16 mouse cellular contexts compared by ENCODE assay signal in genomic region chr17:83166195-83166594, GRCm38 (mm10). TPM values are rescaled to one million over a fixed set of nuclear protein-coding genes. Genes with fewer than 3 reads are reported as not detected.
DNase-seq lines count a peak whose midpoint lies in the region; ATAC-seq and TF ChIP-seq lines count a peak whose summit lies in the region.
"Had no signal": no experiment of that assay in that cellular context is flagged by ENCODE, and none has a peak within 500 bp of the region (broad histone marks: within the 10 kb centered on the region; RNA-seq: fewer than 3 reads in every experiment).

No protein-coding gene starts in this region.

- H3K27me3 ChIP-seq in hindbrain, embryonic 10.5 days (ENCODE audit: insufficient read depth, poor library complexity, severe bottlenecking), result 0 out of 2 replicates have a peak, but pooled peaks cover 16% of the 10 kb centered on the region
- H3K27me3 ChIP-seq in hindbrain, embryonic 16.5 days (replicated peaks; ENCODE audit: control insufficient read depth, insufficient read depth, low read length), result no peaks in the 10 kb centered on the region
- no peaks in the 10 kb centered on the region for H3K27me3 ChIP-seq in ES-Bruce4 (ENCODE audit: control insufficient read depth, insufficient read depth, low read length, poor library complexity, severe bottlenecking)
- peaks cover 20% of the 10 kb centered on the region for H3K27me3 ChIP-seq in embryonic facial prominence, embryonic 10.5 days (replicated peaks; ENCODE audit: low read depth, poor library complexity, severe bottlenecking)

- WGBS in hindbrain, embryonic 10.5 days, result 76% methylated on average over 5 of the region's 5 CpGs
- WGBS in hindbrain, embryonic 16.5 days, result 92% methylated on average over 5 of the region's 5 CpGs
- 64% methylated on average over 5 of the region's 5 CpGs for WGBS in embryonic facial prominence, embryonic 10.5 days

- no peak overlapping the region for H3K9ac ChIP-seq in hindbrain, embryonic 16.5 days (ENCODE audit: low read depth, low read length)
- H3K9ac ChIP-seq in ES-Bruce4 (ENCODE audit: low read depth, poor library complexity, severe bottlenecking), result no peak overlapping the region
- H3K9ac ChIP-seq: embryonic facial prominence, embryonic 12.5 days; hindbrain, embryonic 14.5 days had no signal

- H3K9me3 ChIP-seq in hindbrain, embryonic 10.5 days, result peaks cover 4% of the 10 kb centered on the region
- H3K9me3 ChIP-seq in hindbrain, embryonic 16.5 days (ENCODE audit: control insufficient read depth, low read length), result no peaks in the 10 kb centered on the region
- H3K9me3 ChIP-seq in ES-Bruce4 (replicated peaks; ENCODE audit: control insufficient read depth, insufficient read depth, low read length, poor library complexity, severe bottlenecking), result peaks cover 10% of the 10 kb centered on the region
- H3K9me3 ChIP-seq in embryonic facial prominence, embryonic 10.5 days, result peaks cover 4% of the 10 kb centered on the region

- ATAC-seq in hindbrain, embryonic 16.5 days, result no peak

- TF ChIP-seq POLR2A in ES-Bruce4 (IDR thresholded peaks at IDR 0.05; ENCODE audit: insufficient read depth, low read length), result no peak

- DNase-seq in hindbrain, embryonic 10.5 days (ENCODE audit: low spot score), result no peak
- no peak for DNase-seq in embryonic facial prominence, embryonic 10.5 days (ENCODE audit: low spot score)
- DNase-seq in kidney, postnatal 10 days, result peak; percentile 52
- DNase-seq in right cerebral cortex, postnatal 36 days (ENCODE audit: low spot score in 2 of 2), result no peak
- DNase-seq in urinary bladder, postnatal 10 days (ENCODE audit: low spot score), result no peak
- DNase-seq in cerebellum, adult 18-20 months, result no peak
- DNase-seq: heart, adult 18-20 months; liver; right cerebral cortex, adult 18-20 months had no signal

- no peak for TF ChIP-seq CTCF in ES-Bruce4 (IDR thresholded peaks at IDR 0.05; ENCODE audit: low read depth, low read length)

- peak overlapping the region; percentile 59 for H3K27ac ChIP-seq in hindbrain, embryonic 10.5 days
- H3K27ac ChIP-seq in hindbrain, embryonic 16.5 days (ENCODE audit: low read depth, low read length), result no peak overlapping the region
- H3K27ac ChIP-seq in ES-Bruce4 (ENCODE audit: insufficient read depth, low read length), result no peak overlapping the region
- peak overlapping the region; percentile 66 for H3K27ac ChIP-seq in embryonic facial prominence, embryonic 10.5 days (replicated peaks)
- H3K27ac ChIP-seq: embryonic facial prominence, embryonic 12.5 days; hindbrain, embryonic 14.5 days; layer of hippocampus, adult 2 months; left cerebral cortex, adult 2 months; midbrain, embryonic 10.5 days had no signal

- TF ChIP-seq EP300 in ES-Bruce4 (IDR thresholded peaks at IDR 0.05; ENCODE audit: insufficient read depth, low read depth, low read length), result 0 out of 2 replicates have a peak, but pooled peaks have one; percentile 17

- H3K4me3 ChIP-seq in hindbrain, embryonic 10.5 days, result no peak overlapping the region
- no peak overlapping the region for H3K4me3 ChIP-seq in hindbrain, embryonic 16.5 days (ENCODE audit: low read length)
- no peak overlapping the region for H3K4me3 ChIP-seq in ES-Bruce4 (ENCODE audit: low read depth, low read length)
- H3K4me3 ChIP-seq in embryonic facial prominence, embryonic 10.5 days, result no peak overlapping the region
- H3K4me3 ChIP-seq: embryonic facial prominence, embryonic 12.5 days; layer of hippocampus, adult 2 months; left cerebral cortex, adult 2 months; midbrain, embryonic 10.5 days had no signal

- no peak overlapping the region for H3K4me2 ChIP-seq in hindbrain, embryonic 16.5 days (ENCODE audit: low read length)
- H3K4me2 ChIP-seq: embryonic facial prominence, embryonic 12.5 days; hindbrain, embryonic 14.5 days had no signal

- peaks cover 46% of the 10 kb centered on the region for H3K4me1 ChIP-seq in hindbrain, embryonic 10.5 days (replicated peaks)
- peaks cover 5% of the 10 kb centered on the region for H3K4me1 ChIP-seq in hindbrain, embryonic 16.5 days (ENCODE audit: control insufficient read depth, insufficient read depth, low read depth, low read length)
- H3K4me1 ChIP-seq in ES-Bruce4 (ENCODE audit: control insufficient read depth, insufficient read depth, low read length), result peaks cover 10% of the 10 kb centered on the region
- H3K4me1 ChIP-seq in embryonic facial prominence, embryonic 10.5 days, result peaks cover 61% of the 10 kb centered on the region

- H3K36me3 ChIP-seq in hindbrain, embryonic 10.5 days, result no peaks in the 10 kb centered on the region
- no peaks in the 10 kb centered on the region for H3K36me3 ChIP-seq in hindbrain, embryonic 16.5 days (ENCODE audit: control insufficient read depth, insufficient read depth, low read length)
- no peaks in the 10 kb centered on the region for H3K36me3 ChIP-seq in ES-Bruce4 (ENCODE audit: control insufficient read depth, insufficient read depth, low read length, poor library complexity, severe bottlenecking)
- H3K36me3 ChIP-seq in embryonic facial prominence, embryonic 10.5 days (replicated peaks), result no peaks in the 10 kb centered on the region
- H3K36me3 ChIP-seq: embryonic facial prominence, embryonic 12.5 days; midbrain, embryonic 10.5 days had no signal

RNA-seq across cellular contexts. Expression of gene Pkdcc, which starts 48.9 kb away (rescaled TPM):
- 9.1 and 11.4 TPM in 2 replicates for polyA plus RNA-seq in hindbrain, embryonic 10.5 days (2016; fragmentation: Nextera tagmentation; extraction: Ambion mirVana)
- polyA plus RNA-seq in hindbrain, embryonic 16.5 days (2015; fragmentation: Nextera tagmentation; extraction: Ambion mirVana), result 5.0 and 5.1 TPM in 2 replicates
- 9.7 and 12.3 TPM in 2 replicates for polyA plus RNA-seq in ES-Bruce4 (2011; ENCODE audit: insufficient read depth, insufficient read length, low read depth, missing spikeins)
- polyA plus RNA-seq in embryonic facial prominence, embryonic 10.5 days (2016; fragmentation: Nextera tagmentation; extraction: Ambion mirVana), result 15.1 and 17.5 TPM in 2 replicates

Comparison
In these comparisons a context has a peak if more than half of its experiments do, and no peak if none do; other contexts are left out.
1. H3K27ac ChIP-seq: peak in hindbrain, embryonic 10.5 days (single experiment) and embryonic facial prominence, embryonic 10.5 days (single experiment); none in hindbrain, embryonic 16.5 days (single experiment) and ES-Bruce4 (single experiment).